Mouse (Mus musculus) limb, embryonic 11.5 days (tissue): ENCODE measurements at regions not wholly inside any gene's neighbourhood (a gene's known extent, or its start where the extent isn't known, plus 50 kb on each side); places are given as distances from the start of the nearest gene placed in this dataset.

Experiments
- ATAC-seq: fragments of 200-750 bp; cut with Nextera tagmentation; 2 replicates; pipeline ENCODE4 v1.8.0; 2017; ENCODE audit warnings: low read depth; ENCODE audit not compliant: insufficient number of reproducible peaks, low FRiP score, low TSS enrichment
- DNase-seq: peaks from one replicate; pipeline ENCODE4 v3.0.0-alpha.2; 2015; ENCODE audit warnings: low spot score
- H3K27ac ChIP-seq: fragments of 300-500 bp; sonication (generic); replicated peaks from 2 replicates; pipeline ENCODE4 v1.5.1; 2014; ENCODE audit warnings: low read depth, mild to moderate bottlenecking, low read length
- H3K27me3 ChIP-seq: fragments of 300-500 bp; sonication (generic); 2 replicates; pipeline ENCODE4 v1.6.1; 2014; ENCODE audit warnings: mild to moderate bottlenecking, low read length, mixed read lengths; ENCODE audit not compliant: control insufficient read depth, insufficient read depth
- H3K36me3 ChIP-seq: fragments of 300-500 bp; sonication (generic); 2 replicates; pipeline ENCODE4 v1.6.1; 2014; ENCODE audit warnings: mild to moderate bottlenecking, low read length, moderate library complexity, mixed read lengths; ENCODE audit not compliant: control insufficient read depth, insufficient read depth
- H3K4me1 ChIP-seq: fragments of 300-500 bp; sonication (generic); 2 replicates; pipeline ENCODE4 v1.6.1; 2014; ENCODE audit warnings: low read length, mixed read lengths; ENCODE audit not compliant: control insufficient read depth, insufficient read depth
- H3K4me2 ChIP-seq: fragments of 300-500 bp; sonication (generic); 2 replicates; pipeline ENCODE4 v1.6.1; 2014; ENCODE audit warnings: low read depth, mild to moderate bottlenecking, moderate library complexity; ENCODE audit not compliant: severe bottlenecking
- H3K4me3 ChIP-seq: fragments of 300-500 bp; sonication (generic); 2 replicates; pipeline ENCODE4 v1.5.1; 2014; ENCODE audit warnings: low read depth, low read length
- H3K9ac ChIP-seq: fragments of 300-500 bp; sonication (generic); 2 replicates; pipeline ENCODE4 v1.6.1; 2014; ENCODE audit warnings: mild to moderate bottlenecking, low read length
- H3K9me3 ChIP-seq: fragments of 300-500 bp; sonication (generic); 2 replicates; pipeline ENCODE4 v1.6.1; 2016; ENCODE audit warnings: low read length; ENCODE audit not compliant: control insufficient read depth
- WGBS: fragments of 180-500 bp; shearing (Covaris S2); extraction: QIAGEN DNeasy Blood & Tissue Kit; methylation state at CpG from one replicate; pipeline ENCODE4 v1.1.7; 2014; 5-methylcytosine and 5-hydroxymethylcytosine counted together

GRCm38 (mm10) chr13:31290630-31291029, 265.3 kb upstream of the Foxq1 start:
- DNase-seq (no peak), ATAC-seq (no peak)
- H3K27me3 ChIP-seq = no peaks in the 10 kb centered on the region
- no peak overlapping the region for H3K9ac ChIP-seq
- H3K4me3 ChIP-seq = no peak overlapping the region
- WGBS = 82% methylated on average over 7 of the region's 7 CpGs
- no peaks in the 10 kb centered on the region for H3K36me3 ChIP-seq
- no peak overlapping the region for H3K4me2 ChIP-seq
- H3K9me3 ChIP-seq = no peaks in the 10 kb centered on the region
- no peaks in the 10 kb centered on the region for H3K4me1 ChIP-seq
- H3K27ac ChIP-seq = no peak overlapping the region

- ATAC-seq = no peak
- Histone ChIP-seq H3K9ac (no peak overlapping the region), H3K27ac (no peak overlapping the region), H3K4me3 (no peak overlapping the region), H3K4me2 (no peak overlapping the region), H3K27me3 (no peaks in the 10 kb centered on the region), H3K36me3 (no peaks in the 10 kb centered on the region), H3K4me1 (no peaks in the 10 kb centered on the region), H3K9me3 (no peaks in the 10 kb centered on the region)
- no peak for DNase-seq
- 87% methylated on average over 13 of the region's 13 CpGs for WGBS
Observed at GRCm38 (mm10) chr13:31292584-31293387, 263.1 kb upstream of the Foxq1 start.

GRCm38 (mm10) chr13:31294011-31294410, 261.9 kb upstream of the Foxq1 start:
- ATAC-seq (no peak), DNase-seq (no peak)
- Histone ChIP-seq H3K4me3 (no peak overlapping the region), H3K27me3 (no peaks in the 10 kb centered on the region), H3K9me3 (no peaks in the 10 kb centered on the region), H3K4me2 (no peak overlapping the region), H3K36me3 (no peaks in the 10 kb centered on the region), H3K9ac (no peak overlapping the region), H3K4me1 (no peaks in the 10 kb centered on the region), H3K27ac (no peak overlapping the region)
- 88% methylated on average over 6 of the region's 7 CpGs for WGBS

- no peak for DNase-seq
- 85% methylated on average over 5 of the region's 5 CpGs for WGBS
- H3K27me3 ChIP-seq = no peaks in the 10 kb centered on the region
Observed at GRCm38 (mm10) chr13:31303194-31303593, 252.7 kb upstream of the Foxq1 start.

GRCm38 (mm10) chr13:31304286-31304865, 251.6 kb upstream of the Foxq1 start:
- no peaks in the 10 kb centered on the region for H3K36me3 ChIP-seq
- 88% methylated on average over 5 of the region's 5 CpGs for WGBS
- no peaks in the 10 kb centered on the region for H3K4me1 ChIP-seq
- no peak overlapping the region for H3K9ac ChIP-seq
- H3K4me3 ChIP-seq = no peak overlapping the region
- H3K9me3 ChIP-seq = no peaks in the 10 kb centered on the region
- no peaks in the 10 kb centered on the region for H3K27me3 ChIP-seq
- ATAC-seq (no peak), DNase-seq (no peak)
- no peak overlapping the region for H3K4me2 ChIP-seq
- H3K27ac ChIP-seq = no peak overlapping the region

More at GRCm38 (mm10) chr13:31303194-31303593, 252.7 kb upstream of the Foxq1 start:
- H3K9me3 ChIP-seq = no peaks in the 10 kb centered on the region
- no peak overlapping the region for H3K9ac ChIP-seq
- no peak overlapping the region for H3K27ac ChIP-seq
- H3K4me3 ChIP-seq = no peak overlapping the region
- no peaks in the 10 kb centered on the region for H3K36me3 ChIP-seq
- no peak overlapping the region for H3K4me2 ChIP-seq
- no peaks in the 10 kb centered on the region for H3K4me1 ChIP-seq
- ATAC-seq = no peak

GRCm38 (mm10) chr13:31309083-31309621, 246.8 kb upstream of the Foxq1 start:
- H3K4me2 ChIP-seq = no peak overlapping the region
- no peaks in the 10 kb centered on the region for H3K36me3 ChIP-seq
- no peaks in the 10 kb centered on the region for H3K4me1 ChIP-seq
- no peak overlapping the region for H3K9ac ChIP-seq
- no peaks in the 10 kb centered on the region for H3K27me3 ChIP-seq
- no peak for ATAC-seq
- no peak overlapping the region for H3K4me3 ChIP-seq
- H3K27ac ChIP-seq = no peak overlapping the region
- no peak for DNase-seq
- H3K9me3 ChIP-seq = no peaks in the 10 kb centered on the region
- 82% methylated on average over 6 of the region's 6 CpGs for WGBS

GRCm38 (mm10) chr13:31312772-31313171, 243.2 kb upstream of the Foxq1 start:
- no peaks in the 10 kb centered on the region for H3K27me3 ChIP-seq
- no peak overlapping the region for H3K9ac ChIP-seq
- no peak overlapping the region for H3K4me3 ChIP-seq
- ATAC-seq = no peak
- H3K36me3 ChIP-seq = no peaks in the 10 kb centered on the region
- no peak overlapping the region for H3K27ac ChIP-seq
- H3K9me3 ChIP-seq = no peaks in the 10 kb centered on the region
- no peak overlapping the region for H3K4me2 ChIP-seq
- no peaks in the 10 kb centered on the region for H3K4me1 ChIP-seq
- no peak for DNase-seq
- whole genome bisulfite sequencing = 65% methylated on average over 7 of the region's 7 CpGs

- Histone ChIP-seq H3K9ac (no peak overlapping the region), H3K36me3 (no peaks in the 10 kb centered on the region), H3K27ac (no peak overlapping the region), H3K4me3 (no peak overlapping the region), H3K4me1 (no peaks in the 10 kb centered on the region), H3K27me3 (no peaks in the 10 kb centered on the region), H3K4me2 (no peak overlapping the region), H3K9me3 (no peaks in the 10 kb centered on the region)
- DNase-seq (no peak), ATAC-seq (no peak)
- WGBS = 83% methylated on average over 5 of the region's 5 CpGs
Observed at GRCm38 (mm10) chr13:31313821-31314220, 242.1 kb upstream of the Foxq1 start.
